ENCODE assay signal across 11 mouse cellular contexts in genomic region chr4:95094700-95095113, GRCm38 (mm10). TPM values are rescaled to one million over a fixed set of nuclear protein-coding genes. Genes with fewer than 3 reads are reported as not detected.
DNase-seq lines count a peak whose midpoint lies in the region; ATAC-seq and TF ChIP-seq lines count a peak whose summit lies in the region.
"Had no signal": no experiment of that assay in that cellular context is flagged by ENCODE, and none has a peak within 500 bp of the region (broad histone marks: within the 10 kb centered on the region; RNA-seq: fewer than 3 reads in every experiment).

No protein-coding gene starts in this region.

- no peaks in the 10 kb centered on the region for H3K9me3 ChIP-seq in intestine, embryonic 15.5 days
- H3K9me3 ChIP-seq in intestine, postnatal 0 days (ENCODE audit: control insufficient read depth), result no peaks in the 10 kb centered on the region
- H3K9me3 ChIP-seq in kidney, embryonic 16.5 days (ENCODE audit: low read length), result no peaks in the 10 kb centered on the region
- H3K9me3 ChIP-seq in megakaryocyte, embryonic 14.5 days, result peaks cover 11% of the 10 kb centered on the region
- H3K9me3 ChIP-seq: hindbrain, embryonic 10.5 days had no signal

- H3K4me3 ChIP-seq in intestine, embryonic 15.5 days (replicated peaks), result no peak overlapping the region
- no peak overlapping the region for H3K4me3 ChIP-seq in intestine, postnatal 0 days (ENCODE audit: low read depth, low read length)
- H3K4me3 ChIP-seq in kidney, embryonic 16.5 days (ENCODE audit: low read length), result no peak overlapping the region
- peak overlapping the region; percentile 36 for H3K4me3 ChIP-seq in megakaryocyte, embryonic 14.5 days (replicated peaks)
- H3K4me3 ChIP-seq: hindbrain, embryonic 10.5 days had no signal

- H3K4me1 ChIP-seq in intestine, embryonic 15.5 days (replicated peaks), result no peaks in the 10 kb centered on the region
- H3K4me1 ChIP-seq in intestine, postnatal 0 days (replicated peaks; ENCODE audit: control insufficient read depth, insufficient read depth, low read length), result no peaks in the 10 kb centered on the region
- H3K4me1 ChIP-seq in kidney, embryonic 16.5 days (ENCODE audit: insufficient read depth, low read length), result peaks cover 24% of the 10 kb centered on the region
- H3K4me1 ChIP-seq in megakaryocyte, embryonic 14.5 days, result peaks cover 53% of the 10 kb centered on the region

- no peak overlapping the region for H3K9ac ChIP-seq in intestine, embryonic 15.5 days
- H3K9ac ChIP-seq in intestine, postnatal 0 days (ENCODE audit: low read depth, low read length), result no peak overlapping the region
- H3K9ac ChIP-seq in kidney, embryonic 16.5 days (replicated peaks; ENCODE audit: low read length), result 0 out of 2 replicates have a peak overlapping the region, but pooled peaks have one; percentile 8

- 33% methylated on average over 4 of the region's 4 CpGs for WGBS in intestine, embryonic 15.5 days
- WGBS in intestine, postnatal 0 days, result 33% methylated on average over 4 of the region's 4 CpGs
- 34% methylated on average over 4 of the region's 4 CpGs for WGBS in kidney, embryonic 16.5 days

- no peak overlapping the region for H3K4me2 ChIP-seq in intestine, embryonic 15.5 days (replicated peaks)
- H3K4me2 ChIP-seq in intestine, postnatal 0 days (replicated peaks; ENCODE audit: low read depth), result no peak overlapping the region
- no peak overlapping the region for H3K4me2 ChIP-seq in kidney, embryonic 16.5 days (replicated peaks; ENCODE audit: low read depth, low read length)
- H3K4me2 ChIP-seq: liver, embryonic 11.5 days had no signal

- H3K27ac ChIP-seq in intestine, embryonic 15.5 days, result no peak overlapping the region
- no peak overlapping the region for H3K27ac ChIP-seq in intestine, postnatal 0 days (ENCODE audit: low read depth, low read length)
- peak overlapping the region; percentile 86 for H3K27ac ChIP-seq in kidney, embryonic 16.5 days (ENCODE audit: low read length)
- H3K27ac ChIP-seq: hindbrain, embryonic 10.5 days had no signal

- ATAC-seq in intestine, embryonic 15.5 days, result peak; percentile 49
- no peak for ATAC-seq in intestine, postnatal 0 days
- peak; percentile 57; the same call in 1 of the 2 replicates for ATAC-seq in common myeloid progenitor, adult 5-6 weeks (replicated peaks; ENCODE audit: low read depth, poor library complexity, severe bottlenecking)
- no peak for ATAC-seq in kidney, embryonic 16.5 days (ENCODE audit: low FRiP score, low TSS enrichment)

- DNase-seq in embryo, embryonic 10.5 days (ENCODE audit: low spot score), result no peak
- DNase-seq in left cerebral cortex, postnatal 14 days (ENCODE audit: low spot score in 2 of 2), result no peak
- DNase-seq: embryo, embryonic 11 days; right cerebral cortex, postnatal 4 days had no signal

- H3K27me3 ChIP-seq in intestine, embryonic 15.5 days (replicated peaks), result no peaks in the 10 kb centered on the region
- H3K27me3 ChIP-seq in intestine, postnatal 0 days (replicated peaks; ENCODE audit: control insufficient read depth, insufficient read depth, low read length), result no peaks in the 10 kb centered on the region
- H3K27me3 ChIP-seq in kidney, embryonic 16.5 days (ENCODE audit: insufficient read depth, low read length), result no peaks in the 10 kb centered on the region
- H3K27me3 ChIP-seq in megakaryocyte, embryonic 14.5 days (replicated peaks), result peaks cover 12% of the 10 kb centered on the region

- H3K36me3 ChIP-seq in intestine, embryonic 15.5 days, result no peaks in the 10 kb centered on the region
- H3K36me3 ChIP-seq in intestine, postnatal 0 days (ENCODE audit: control insufficient read depth, insufficient read depth), result no peaks in the 10 kb centered on the region
- H3K36me3 ChIP-seq in kidney, embryonic 16.5 days (ENCODE audit: insufficient read depth, low read length), result no peaks in the 10 kb centered on the region
- peaks cover 5% of the 10 kb centered on the region for H3K36me3 ChIP-seq in megakaryocyte, embryonic 14.5 days (replicated peaks; ENCODE audit: low read length)
- H3K36me3 ChIP-seq: hindbrain, embryonic 10.5 days had no signal

- TF ChIP-seq CTCF in intestine, postnatal 0 days (IDR thresholded peaks at IDR 0.05; ENCODE audit: low read depth), result no peak

- intact Hi-C loops in left cerebral cortex, postnatal 14 days (cut with DNase I), result no loop called here

RNA-seq across cellular contexts. Expression of gene Jun, which starts 42.7 kb away (rescaled TPM):
- polyA plus RNA-seq in intestine, embryonic 15.5 days (2015; fragmentation: Nextera tagmentation; extraction: Ambion mirVana), result 83.6 and 88.6 TPM in 2 replicates
- polyA plus RNA-seq in intestine, postnatal 0 days (2015; fragmentation: Nextera tagmentation; extraction: Ambion mirVana), result 58.3 and 63.2 TPM in 2 replicates
- total RNA-seq in common myeloid progenitor, adult 5-6 weeks (2017), result 292 and 381 TPM in 2 replicates
- 71.9 and 73.0 TPM in 2 replicates for polyA plus RNA-seq in kidney, embryonic 16.5 days (2015; fragmentation: Nextera tagmentation; extraction: Ambion mirVana)
- 157 and 392 TPM in 2 replicates for polyA plus RNA-seq in megakaryocyte, embryonic 14.5 days (2012; ENCODE audit: insufficient read depth, low replicate concordance)
- total RNA-seq in left cerebral cortex, postnatal 14 days (2021), result 10 to 100 TPM; 47.1 to 48.6 TPM

Comparison
In these comparisons a context has a peak if more than half of its experiments do, and no peak if none do; other contexts are left out.
1. ATAC-seq: peak in intestine, embryonic 15.5 days (single experiment) and common myeloid progenitor, adult 5-6 weeks (single experiment); none in intestine, postnatal 0 days (single experiment) and kidney, embryonic 16.5 days (single experiment).